Mouse (Mus musculus): ENCODE measurements at regions not wholly inside any gene's neighbourhood (a gene's known extent, or its start where the extent isn't known, plus 50 kb on each side); places are given as distances from the start of the nearest gene placed in this dataset.

DNA sequence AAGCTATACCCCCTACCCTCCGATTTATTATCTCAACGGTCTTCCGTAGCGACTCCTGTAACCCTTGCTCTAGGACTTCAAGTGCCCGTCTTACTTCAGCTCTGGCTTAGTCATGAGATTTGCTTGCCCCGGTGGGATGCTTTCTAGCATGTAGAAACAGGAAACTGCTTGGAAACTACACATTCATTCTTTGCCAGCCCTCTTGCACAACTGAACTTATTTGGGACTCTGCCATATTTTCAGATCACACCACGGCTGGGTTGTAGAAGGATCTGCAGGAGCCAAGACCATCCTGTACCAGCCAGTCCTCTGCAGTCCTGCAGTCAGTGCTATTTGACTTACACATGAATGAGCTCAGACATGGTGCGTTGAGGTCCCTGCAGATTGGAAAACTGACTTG lies 110.9 kb upstream of the Habp2 start:
- Histone ChIP-seq H3K4me2 (no peak overlapping the region), H3K4me3 (ENCODE audit: low read depth, low read length) (no peak overlapping the region), H3K9me3 (ENCODE audit: low read depth, low read length) (no peaks in the 10 kb centered on the region), H3K4me1 (ENCODE audit: insufficient read depth) (0 out of 2 replicates have a peak, but pooled peaks cover 3% of the 10 kb centered on the region), H3K27ac (ENCODE audit: low read depth) (no peak overlapping the region), H3K27me3 (ENCODE audit: insufficient read depth, low read length) (no peaks in the 10 kb centered on the region), H3K9ac (no peak overlapping the region), H3K36me3 (ENCODE audit: insufficient read depth) (no peaks in the 10 kb centered on the region)
- 60% methylated on average over 8 of the region's 8 CpGs for WGBS
- DNase-seq (peak; percentile 73), ATAC-seq (ENCODE audit: insufficient read depth) (no peak)
- TF ChIP-seq CTCF (IDR thresholded peaks at IDR 0.05; ENCODE audit: low read depth): no peak

DNA sequence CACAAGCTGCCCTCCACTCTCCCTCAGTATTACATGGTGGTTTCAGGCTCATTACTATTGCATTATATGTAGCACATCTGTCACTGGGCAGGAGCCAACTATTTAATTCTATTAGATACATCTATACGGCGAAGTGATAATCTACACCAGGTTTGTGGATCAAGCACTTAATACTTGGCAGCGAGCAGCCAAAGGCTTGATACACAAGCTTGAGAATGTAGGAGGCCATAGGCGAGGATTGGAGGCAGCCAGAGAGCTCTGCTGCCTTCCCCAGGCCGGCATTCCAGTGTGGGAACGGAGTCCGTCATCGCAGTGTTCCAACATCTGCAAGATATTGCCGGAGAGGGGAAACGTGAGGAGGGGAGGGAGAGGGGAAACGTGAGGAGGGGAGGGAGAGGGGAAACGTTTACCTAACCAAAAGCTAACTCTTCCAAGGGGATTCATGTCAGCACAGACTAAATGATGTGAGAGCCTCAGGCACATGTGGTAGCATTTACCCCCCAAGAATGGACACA lies 109.6 kb upstream of the Habp2 start:
- ATAC-seq (ENCODE audit: insufficient read depth): no peak
- TF ChIP-seq CTCF (IDR thresholded peaks at IDR 0.05; ENCODE audit: low read depth): no peak

DNA sequence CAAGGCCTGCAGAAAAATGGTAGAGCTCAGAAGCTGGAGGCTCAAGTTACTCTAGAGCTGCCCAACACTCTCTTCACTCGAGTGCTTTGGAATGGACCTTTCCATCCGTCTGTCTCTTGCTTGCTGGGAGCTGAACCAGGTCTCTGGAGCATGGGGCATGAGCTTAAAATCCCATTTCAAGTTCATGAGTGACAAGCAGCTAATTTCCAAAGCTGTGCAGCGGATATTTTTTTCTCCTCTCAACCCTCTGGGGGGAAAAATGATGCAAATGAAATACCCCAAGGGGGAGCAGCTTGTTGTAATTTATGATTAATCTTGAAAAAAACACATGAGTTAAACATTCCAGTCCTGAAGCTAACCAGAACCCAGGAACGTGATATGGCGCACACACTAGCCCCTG lies 101.2 kb upstream of the Habp2 start:
- H3K27ac ChIP-seq (ENCODE audit: low read depth): no peak overlapping the region
- H3K36me3 ChIP-seq (ENCODE audit: insufficient read depth): no peaks in the 10 kb centered on the region
- TF ChIP-seq CTCF (IDR thresholded peaks at IDR 0.05; ENCODE audit: low read depth): no peak
- H3K4me3 ChIP-seq (ENCODE audit: low read depth, low read length): no peak overlapping the region
- DNase-seq (no peak), ATAC-seq (ENCODE audit: insufficient read depth) (no peak)
- peaks cover 7% of the 10 kb centered on the region; the same call in 1 of the 2 replicates for H3K9me3 ChIP-seq (ENCODE audit: low read depth, low read length)
- no peaks in the 10 kb centered on the region for H3K4me1 ChIP-seq (ENCODE audit: insufficient read depth)
- H3K27me3 ChIP-seq (ENCODE audit: insufficient read depth, low read length): no peaks in the 10 kb centered on the region
- no peak overlapping the region for H3K9ac ChIP-seq
- no peak overlapping the region for H3K4me2 ChIP-seq
- WGBS: 81% methylated on average over 5 of the region's 5 CpGs

More for the DNA sequence above, 109.6 kb upstream of the Habp2 start:
- 0 out of 2 replicates have a peak, but pooled peaks cover 3% of the 10 kb centered on the region for H3K4me1 ChIP-seq (ENCODE audit: insufficient read depth)
- peak; percentile 68 for DNase-seq
- H3K9me3 ChIP-seq (ENCODE audit: low read depth, low read length): no peaks in the 10 kb centered on the region
- no peaks in the 10 kb centered on the region for H3K27me3 ChIP-seq (ENCODE audit: insufficient read depth, low read length)
- WGBS: 26% methylated on average over 12 of the region's 12 CpGs
- H3K4me3 ChIP-seq (ENCODE audit: low read depth, low read length): no peak overlapping the region
- H3K9ac ChIP-seq: no peak overlapping the region
- H3K27ac ChIP-seq (ENCODE audit: low read depth): peak overlapping the region; percentile 20; the same call in 1 of the 2 replicates
- no peaks in the 10 kb centered on the region for H3K36me3 ChIP-seq (ENCODE audit: insufficient read depth)
- H3K4me2 ChIP-seq: no peak overlapping the region

DNA sequence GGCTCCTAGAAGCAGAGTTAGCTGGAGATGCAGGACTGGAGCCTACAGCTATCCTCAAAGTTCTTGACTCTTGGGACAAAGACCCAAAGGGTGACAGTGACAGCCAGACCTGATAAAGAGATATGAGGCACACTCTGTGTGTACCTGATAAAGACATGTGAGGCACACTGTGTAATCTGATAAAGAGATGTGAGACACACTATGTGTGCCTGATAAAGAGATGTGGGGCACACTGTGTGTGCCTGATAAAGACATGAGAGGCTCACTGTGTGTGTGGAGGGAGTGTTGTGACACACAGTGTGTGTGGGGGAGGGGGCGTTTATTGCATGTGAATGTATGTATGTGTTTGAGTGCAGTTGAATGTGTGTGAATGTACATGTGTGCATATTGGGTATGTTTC lies 97.8 kb upstream of the Habp2 start:
- no peak overlapping the region for H3K4me2 ChIP-seq
- no peak for DNase-seq
- H3K27ac ChIP-seq (ENCODE audit: low read depth): no peak overlapping the region
- ATAC-seq (ENCODE audit: insufficient read depth): no peak
- H3K9ac ChIP-seq: no peak overlapping the region
- H3K4me3 ChIP-seq (ENCODE audit: low read depth, low read length): no peak overlapping the region
- no peaks in the 10 kb centered on the region; the same call in 1 of the 2 replicates for H3K9me3 ChIP-seq (ENCODE audit: low read depth, low read length)
- no peaks in the 10 kb centered on the region for H3K4me1 ChIP-seq (ENCODE audit: insufficient read depth)
- H3K36me3 ChIP-seq (ENCODE audit: insufficient read depth): no peaks in the 10 kb centered on the region
- no peak for TF ChIP-seq CTCF (IDR thresholded peaks at IDR 0.05; ENCODE audit: low read depth)
- H3K27me3 ChIP-seq (ENCODE audit: insufficient read depth, low read length): no peaks in the 10 kb centered on the region
- WGBS: 90% methylated on average over 1 of the region's 1 CpGs

DNA sequence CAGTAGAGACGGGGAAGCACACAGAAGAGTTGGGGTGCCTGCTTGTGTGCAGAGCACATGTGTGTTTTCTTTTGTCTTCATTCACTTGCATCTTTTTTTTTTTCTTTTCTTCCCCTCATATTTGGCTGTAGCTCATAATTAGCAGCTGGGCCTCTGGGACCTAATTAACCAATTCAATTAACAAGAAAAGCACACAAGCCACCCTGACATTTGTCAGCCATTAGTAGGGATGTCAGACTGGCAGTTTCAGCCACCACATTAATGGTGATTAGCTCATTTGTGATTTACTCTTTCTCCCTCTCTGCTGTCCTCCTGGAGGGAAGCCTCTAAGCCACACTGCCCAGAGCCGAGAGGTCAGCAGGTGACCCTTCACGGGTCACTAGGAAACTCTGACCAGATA lies 96.7 kb upstream of the Habp2 start:
- no peak overlapping the region for H3K4me3 ChIP-seq (ENCODE audit: low read depth, low read length)
- no peaks in the 10 kb centered on the region for H3K9me3 ChIP-seq (ENCODE audit: low read depth, low read length)
- H3K27ac ChIP-seq (ENCODE audit: low read depth): no peak overlapping the region
- H3K36me3 ChIP-seq (ENCODE audit: insufficient read depth): no peaks in the 10 kb centered on the region
- H3K4me2 ChIP-seq: no peak overlapping the region
- no peak for TF ChIP-seq CTCF (IDR thresholded peaks at IDR 0.05; ENCODE audit: low read depth)
- no peak for ATAC-seq (ENCODE audit: insufficient read depth)
- no peaks in the 10 kb centered on the region for H3K27me3 ChIP-seq (ENCODE audit: insufficient read depth, low read length)
- 46% methylated on average over 3 of the region's 3 CpGs for WGBS
- no peak overlapping the region for H3K9ac ChIP-seq
- no peaks in the 10 kb centered on the region for H3K4me1 ChIP-seq (ENCODE audit: insufficient read depth)
- DNase-seq: no peak

DNA sequence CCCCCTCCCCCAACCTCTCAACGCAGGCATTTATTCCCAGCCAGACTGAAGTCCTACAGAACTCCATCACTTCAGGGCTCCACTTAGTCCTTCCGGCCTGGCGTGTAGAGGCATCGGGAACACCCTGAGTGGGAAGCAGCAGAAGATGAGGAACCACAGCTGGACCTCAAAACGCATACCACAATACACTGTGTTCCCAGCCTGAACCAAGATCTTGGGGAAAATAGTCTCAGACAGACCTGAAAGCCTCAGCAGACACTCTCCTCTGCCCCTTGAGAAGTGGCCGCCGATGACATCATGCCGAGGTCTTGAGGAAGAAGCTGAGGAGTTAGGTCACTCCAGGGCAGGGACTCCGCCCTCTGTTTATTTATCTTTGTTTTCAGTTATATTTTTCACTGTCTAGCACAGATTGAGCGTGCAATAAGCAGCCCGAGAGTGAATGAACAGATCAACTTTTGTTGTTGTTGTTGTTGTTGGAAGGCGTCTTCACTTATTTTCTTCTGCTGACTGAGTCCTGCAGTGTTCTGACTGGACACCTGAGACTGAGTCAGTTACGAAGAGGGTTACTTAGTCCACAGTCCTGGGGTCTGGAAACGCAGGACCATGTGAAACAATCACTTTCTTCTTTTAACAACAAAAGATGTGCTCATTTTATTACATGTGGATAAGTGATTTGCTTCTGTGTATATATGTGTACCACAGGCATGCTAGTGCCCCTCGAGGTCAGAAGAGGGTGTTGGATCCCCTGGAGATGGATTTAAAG lies 88.3 kb upstream of the Habp2 start:
- DNase-seq (peak; percentile 38), ATAC-seq (ENCODE audit: insufficient read depth) (0 out of 2 replicates have a peak, but pooled peaks have one; percentile 21)
- no peaks in the 10 kb centered on the region for H3K36me3 ChIP-seq (ENCODE audit: insufficient read depth)
- no peak overlapping the region for H3K27ac ChIP-seq (ENCODE audit: low read depth)
- H3K9me3 ChIP-seq (ENCODE audit: low read depth, low read length): no peaks in the 10 kb centered on the region
- no peaks in the 10 kb centered on the region for H3K27me3 ChIP-seq (ENCODE audit: insufficient read depth, low read length)
- H3K4me3 ChIP-seq (ENCODE audit: low read depth, low read length): no peak overlapping the region
- 48% methylated on average over 15 of the region's 15 CpGs for WGBS
- no peak overlapping the region for H3K9ac ChIP-seq
- H3K4me2 ChIP-seq: no peak overlapping the region
- no peak for TF ChIP-seq CTCF (IDR thresholded peaks at IDR 0.05; ENCODE audit: low read depth)
- H3K4me1 ChIP-seq (ENCODE audit: insufficient read depth): no peaks in the 10 kb centered on the region

DNA sequence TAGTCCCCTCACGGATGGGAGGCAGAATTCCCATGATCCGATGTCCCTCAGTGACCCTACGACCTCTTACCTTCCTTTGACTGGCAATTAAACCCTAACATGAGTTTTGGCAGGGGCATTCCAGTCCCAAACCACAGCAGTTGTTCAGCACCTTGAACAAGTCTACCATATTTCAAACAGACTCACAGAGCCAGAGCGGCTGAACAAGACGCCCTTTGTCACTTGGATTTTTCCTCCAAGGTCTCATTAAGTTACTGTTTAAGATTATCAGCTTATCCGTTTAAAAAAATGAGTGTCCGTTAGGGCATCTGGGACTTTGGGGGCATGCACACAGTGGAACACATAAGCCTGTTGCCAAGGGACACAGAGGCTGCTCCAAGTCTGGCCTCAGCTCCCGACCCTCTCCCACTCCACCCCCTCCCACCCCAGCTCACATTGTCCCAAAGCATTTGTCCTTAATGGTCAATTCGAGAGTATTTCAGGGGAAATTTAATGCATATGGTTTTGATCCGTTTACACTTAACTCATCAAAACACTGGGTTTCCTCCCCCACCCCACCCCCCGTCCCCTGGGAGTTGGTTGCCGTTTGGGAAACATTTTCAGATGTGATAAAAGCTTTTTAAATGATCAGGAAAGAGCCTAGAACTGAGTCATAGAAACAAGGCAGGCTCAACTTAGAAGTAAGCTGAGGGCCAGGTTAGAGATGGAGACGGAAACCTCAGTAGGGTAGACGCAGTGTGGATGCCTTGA lies 87.4 kb upstream of the Habp2 start:
- Histone ChIP-seq H3K36me3 (ENCODE audit: insufficient read depth) (no peaks in the 10 kb centered on the region), H3K4me3 (ENCODE audit: low read depth, low read length) (no peak overlapping the region), H3K4me1 (ENCODE audit: insufficient read depth) (no peaks in the 10 kb centered on the region), H3K9me3 (ENCODE audit: low read depth, low read length) (no peaks in the 10 kb centered on the region), H3K27ac (ENCODE audit: low read depth) (no peak overlapping the region), H3K27me3 (ENCODE audit: insufficient read depth, low read length) (no peaks in the 10 kb centered on the region), H3K9ac (no peak overlapping the region), H3K4me2 (no peak overlapping the region)
- 50% methylated on average over 14 of the region's 14 CpGs for WGBS
- peak; percentile 44 for DNase-seq
- no peak for ATAC-seq (ENCODE audit: insufficient read depth)
- no peak for TF ChIP-seq CTCF (IDR thresholded peaks at IDR 0.05; ENCODE audit: low read depth)

Measured in lung, embryonic 14.5 days (tissue).